Mouse (Mus musculus): ENCODE results near the gene Slc25a39.

Slc25a39 gene

GRCm38 (mm10) chr11:102436471-102436790 lies 28.7 kb upstream of the Slc25a39 start:
- DNase-seq (ENCODE audit: inconsistent ontology term), result no peak

GRCm38 (mm10) chr11:102435754-102436470 lies 28.2 kb upstream of the Slc25a39 start:
- no peak for DNase-seq (ENCODE audit: inconsistent ontology term)

- DNase-seq (ENCODE audit: inconsistent ontology term), result no peak
These were observed 27.3 kb upstream of the Slc25a39 start for GRCm38 (mm10) chr11:102434816-102435705.

- peak; percentile 73 for DNase-seq (ENCODE audit: inconsistent ontology term)
These were observed 26.7 kb upstream of the Slc25a39 start for GRCm38 (mm10) chr11:102434406-102434805.

GRCm38 (mm10) chr11:102433866-102434265 lies 26.1 kb upstream of the Slc25a39 start:
- no peak for DNase-seq (ENCODE audit: inconsistent ontology term)

DNA sequence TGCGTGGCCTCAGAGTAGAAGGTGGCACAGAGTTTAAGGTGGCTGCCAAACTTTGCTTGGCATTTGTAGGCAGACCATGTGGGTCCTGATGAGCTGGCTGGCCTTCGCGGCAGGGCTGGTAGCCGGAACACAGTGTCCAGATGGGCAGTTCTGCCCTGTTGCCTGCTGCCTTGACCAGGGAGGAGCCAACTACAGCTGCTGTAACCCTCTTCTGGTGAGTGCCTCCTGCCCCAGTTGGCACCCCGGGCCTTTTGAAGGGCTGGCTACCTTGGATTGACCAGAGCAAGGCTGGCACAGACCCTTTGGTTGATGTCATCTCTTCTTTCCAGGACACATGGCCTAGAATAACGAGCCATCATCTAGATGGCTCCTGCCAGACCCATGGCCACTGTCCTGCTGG lies 25.1 kb upstream of the Slc25a39 start:
- no peak for DNase-seq (ENCODE audit: inconsistent ontology term)

DNA sequence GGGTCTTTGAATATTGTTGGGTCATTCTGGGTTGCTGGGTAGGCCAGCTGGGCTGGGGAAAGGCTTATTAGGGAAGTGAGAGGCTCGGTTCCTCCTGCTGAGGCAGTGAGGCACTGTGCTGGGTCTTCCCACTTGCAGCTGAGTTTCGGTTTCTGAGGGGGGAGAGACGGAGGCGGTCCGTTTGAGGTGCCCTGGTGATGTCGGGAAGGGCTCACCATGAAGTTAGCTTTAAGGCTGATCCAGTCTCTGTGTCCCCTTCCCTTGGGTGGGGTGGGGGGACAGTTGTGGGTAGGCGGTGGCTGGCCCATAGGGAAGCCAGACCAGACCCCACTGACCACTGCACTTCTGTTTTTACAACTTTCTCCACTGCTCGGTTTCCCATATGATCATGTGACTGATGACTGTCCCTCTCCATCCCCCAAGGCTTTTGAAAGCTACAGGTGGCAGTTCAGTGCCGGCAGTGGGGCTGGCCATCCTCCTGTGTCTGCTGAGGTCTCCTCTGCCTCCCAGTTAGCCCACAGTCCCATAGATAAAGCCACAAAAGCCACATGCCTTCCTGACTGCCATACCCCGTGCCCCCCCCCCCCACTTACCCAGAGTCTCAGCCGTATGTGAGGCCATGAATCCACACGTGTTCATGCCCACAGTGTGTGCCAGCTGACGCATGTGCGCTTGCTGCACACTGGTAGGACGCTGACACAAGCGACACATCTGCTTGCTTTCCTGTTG lies 24.5 kb upstream of the Slc25a39 start:
- DNase-seq (ENCODE audit: inconsistent ontology term), result no peak

DNA sequence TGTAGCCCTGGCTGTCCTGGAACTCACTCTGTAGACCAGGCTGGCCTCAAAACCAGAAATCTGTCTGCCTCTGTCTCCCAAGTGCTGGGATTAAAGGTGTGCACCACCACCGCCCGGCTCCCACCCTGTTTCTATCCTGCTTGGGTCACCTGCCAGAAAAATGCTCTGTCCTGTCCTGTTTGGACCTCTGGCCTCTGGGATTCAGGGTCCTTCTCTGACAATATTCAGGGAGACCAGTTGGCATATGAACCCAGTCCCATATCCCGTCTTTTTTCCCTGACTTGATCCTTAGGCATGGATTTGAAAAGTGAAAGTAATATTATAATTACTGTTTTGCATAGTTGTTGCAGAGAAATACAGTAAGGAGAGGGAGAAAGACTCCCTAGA lies 24.0 kb upstream of the Slc25a39 start:
- no peak for DNase-seq (ENCODE audit: inconsistent ontology term)

DNA sequence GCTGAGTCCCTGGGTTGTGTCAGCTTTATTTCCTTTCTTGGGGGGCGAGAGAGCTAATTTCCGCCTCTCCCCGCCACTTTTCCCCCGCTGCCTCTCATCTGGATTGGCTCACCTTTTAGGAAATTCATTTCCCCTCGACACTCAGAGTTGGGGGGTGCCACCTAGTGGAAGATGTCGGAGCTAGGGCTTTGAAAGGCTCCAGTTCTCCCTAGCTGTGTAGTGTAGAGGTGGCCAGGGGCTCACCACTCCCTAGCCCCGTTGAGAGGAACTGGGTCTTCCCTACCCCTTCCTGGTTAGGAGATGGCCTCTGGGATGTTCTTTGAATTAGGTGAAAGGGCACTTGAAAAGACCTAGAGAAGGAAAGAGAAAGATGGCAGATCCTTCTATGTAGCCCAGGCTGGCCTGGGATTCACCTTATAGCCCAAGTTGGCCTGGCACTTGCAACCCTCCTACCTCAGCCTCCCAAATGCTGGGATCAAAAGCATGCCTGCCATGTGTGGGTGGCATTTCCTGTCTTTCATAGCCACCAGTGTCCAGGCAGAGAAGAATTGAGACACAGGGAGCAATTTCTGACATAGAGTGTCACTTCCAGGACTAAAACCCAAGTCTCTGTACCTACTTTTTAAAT lies 23.4 kb upstream of the Slc25a39 start:
- DNase-seq (ENCODE audit: inconsistent ontology term), result peak; percentile 83

DNA sequence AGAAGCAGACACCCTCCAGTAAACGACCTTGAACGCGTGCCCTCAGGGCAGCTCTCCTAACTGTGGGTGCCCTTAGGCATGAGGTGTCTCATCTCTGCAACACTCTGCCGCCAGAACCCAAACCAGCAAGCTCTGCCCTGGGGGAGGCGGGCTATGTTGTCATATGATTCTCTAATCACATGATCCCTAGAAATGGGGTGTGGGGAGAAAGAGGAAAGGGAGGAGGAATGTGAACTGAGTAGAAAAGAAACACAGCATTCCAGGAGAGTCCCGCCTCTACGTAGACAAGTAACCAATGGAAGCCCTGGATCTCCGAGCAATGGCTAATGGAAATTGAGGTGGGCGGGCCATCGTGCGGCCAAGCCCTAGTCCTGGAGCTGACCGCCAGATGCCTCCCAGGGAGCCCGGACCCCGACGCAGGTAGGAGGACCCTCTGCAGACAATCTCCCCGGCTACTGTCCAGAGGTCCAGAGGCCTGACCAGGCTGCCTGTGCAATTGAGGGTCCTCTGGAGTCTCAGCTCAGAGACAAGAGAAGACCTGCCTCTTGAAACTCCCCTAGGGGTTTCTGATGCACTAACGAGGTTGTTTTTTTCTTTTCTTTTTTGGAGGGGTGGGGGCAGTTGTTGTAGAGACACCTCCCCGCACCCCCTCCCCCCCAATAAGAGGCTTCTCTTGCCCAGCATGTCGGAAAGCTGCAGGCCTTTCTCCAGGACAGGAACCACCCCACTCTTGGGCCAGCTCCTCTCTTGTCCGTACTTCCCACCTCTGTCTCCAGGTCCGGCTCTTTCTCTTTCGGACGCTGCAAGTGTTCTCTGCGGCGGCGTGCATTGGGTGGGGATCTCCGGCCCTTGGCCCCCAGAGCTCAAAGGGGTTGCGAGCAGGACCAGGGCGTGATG lies 22.6 kb upstream of the Slc25a39 start, which contains the start of gene Grn:
Gene Grn, plus strand, starts transcription at position 195 of the 897 bp plus-strand sequence.
- peak; percentile 96 for DNase-seq (ENCODE audit: inconsistent ontology term)

GRCm38 (mm10) chr11:102429551-102429950 lies 21.8 kb upstream of the Slc25a39 start:
- DNase-seq (ENCODE audit: inconsistent ontology term), result no peak

DNA sequence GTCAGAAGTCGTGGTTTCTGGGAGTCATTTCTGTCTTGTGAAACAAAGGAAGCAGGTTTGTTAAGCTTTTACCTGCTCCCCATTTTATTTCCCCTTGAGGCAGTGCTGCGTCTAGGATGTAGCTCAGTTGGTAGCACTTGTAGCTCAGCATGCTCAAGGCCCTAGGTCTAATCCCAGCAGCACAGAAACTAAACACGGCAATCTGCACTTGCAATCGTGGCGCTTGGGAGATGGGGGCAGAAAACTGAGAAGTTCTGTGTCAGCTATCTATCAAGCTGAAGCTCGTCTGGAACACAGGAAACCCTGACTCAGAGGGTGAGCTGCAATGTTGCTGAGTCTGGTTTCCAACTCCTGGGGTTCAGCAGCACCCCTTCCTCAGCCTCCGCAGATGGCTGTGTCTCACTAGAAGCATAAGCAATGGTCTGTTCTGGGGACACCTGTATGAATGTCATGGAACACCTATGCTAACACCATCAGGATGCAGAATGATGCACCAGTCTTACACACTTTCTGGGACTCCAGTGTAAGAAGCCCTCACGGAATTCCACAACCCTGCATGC lies 21.3 kb upstream of the Slc25a39 start:
- DNase-seq (ENCODE audit: inconsistent ontology term), result no peak

DNA sequence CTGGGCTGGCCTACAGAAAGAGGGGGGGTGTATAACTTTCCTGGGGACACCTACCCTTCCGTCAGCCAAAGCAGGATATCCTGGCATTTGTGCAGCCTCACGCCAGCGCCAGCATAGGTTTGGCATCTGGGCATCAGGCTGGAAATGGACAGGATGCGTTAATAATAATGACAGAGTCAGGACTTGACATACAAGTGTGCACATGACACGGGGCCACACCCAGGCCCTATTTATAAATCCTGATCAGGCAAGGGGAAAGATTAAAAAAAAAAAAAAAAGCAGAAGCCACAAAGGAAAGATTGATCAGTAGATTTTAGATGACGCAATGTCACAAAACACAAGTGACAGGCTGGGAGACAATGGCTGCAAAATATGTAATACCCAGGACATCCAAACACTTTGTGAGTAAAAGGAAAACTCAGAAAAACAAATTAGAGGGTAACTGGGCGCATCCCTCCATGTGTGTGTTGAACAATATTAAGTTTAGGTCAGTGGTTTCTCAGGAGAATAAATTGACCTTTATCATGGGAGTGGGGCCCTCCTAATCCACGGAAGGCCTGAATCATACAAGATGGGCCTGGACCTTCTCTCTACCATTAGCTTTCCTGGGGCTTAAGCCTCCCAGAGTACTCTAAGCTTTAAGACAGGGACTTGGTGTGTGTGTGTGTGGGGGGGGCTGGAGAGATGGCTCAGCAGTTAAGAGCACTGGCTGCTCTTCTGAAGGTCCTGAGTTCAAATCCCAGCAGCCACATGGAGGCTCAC lies 18.0 kb upstream of the Slc25a39 start:
- no peak for DNase-seq (ENCODE audit: inconsistent ontology term)

GRCm38 (mm10) chr11:102424666-102425065 lies 16.9 kb upstream of the Slc25a39 start:
- no peak for DNase-seq (ENCODE audit: inconsistent ontology term)

GRCm38 (mm10) chr11:102421559-102421958 lies 13.8 kb upstream of the Slc25a39 start:
- DNase-seq (ENCODE audit: inconsistent ontology term), result no peak

GRCm38 (mm10) chr11:102418887-102419286 lies 11.1 kb upstream of the Slc25a39 start:
- no peak for DNase-seq (ENCODE audit: inconsistent ontology term)

- DNase-seq (ENCODE audit: inconsistent ontology term), result no peak
These were observed 9.4 kb upstream of the Slc25a39 start for GRCm38 (mm10) chr11:102417160-102417559.

GRCm38 (mm10) chr11:102415034-102415802 lies 7.5 kb upstream of the Slc25a39 start:
- no peak for DNase-seq (ENCODE audit: inconsistent ontology term)

DNA sequence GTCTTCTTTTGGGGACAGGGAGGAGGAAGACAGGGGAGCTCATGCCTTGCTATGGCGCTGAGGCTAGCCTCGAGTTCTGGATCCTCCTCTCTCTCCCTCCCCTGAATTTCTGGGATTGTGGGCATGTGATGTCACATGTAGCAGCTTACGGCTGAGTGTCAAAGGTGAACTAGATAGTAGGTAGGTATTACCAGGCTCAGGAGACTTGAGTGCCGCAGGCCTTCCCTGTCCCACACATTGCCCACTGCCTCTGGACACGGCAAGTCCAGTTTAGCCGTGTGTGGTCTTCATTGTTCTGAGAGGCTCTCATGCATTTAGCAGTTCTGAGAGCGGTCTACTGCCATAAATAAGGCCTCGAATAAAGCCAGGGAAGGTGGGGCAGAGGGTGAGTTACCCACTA lies 5.3 kb upstream of the Slc25a39 start:
- DNase-seq (ENCODE audit: inconsistent ontology term), result no peak

Data from Muller cell, postnatal 12 days (primary cell).